Mouse (Mus musculus): Measurements from ENCODE around the gene 4930524J08Rik.
A peak's percentile ranks its signal among the peaks of the same experiment; 100 is the strongest.

The 4930524J08Rik gene

GRCm38 (mm10) chr5:99978699-99979442 lies at the start of gene 4930524J08Rik, which contains the start of gene Hnrnpd:
Gene 4930524J08Rik (plus strand): TSS chr5:99979061.
Gene Hnrnpd (minus strand): TSS chr5:99978938.
- DNase-seq (ENCODE audit: low spot score in 2 of 2): peak; percentile 85 to 95

- no peak for DNase-seq (ENCODE audit: low spot score in 2 of 2)
Observed at GRCm38 (mm10) chr5:99931910-99932309, 47.0 kb upstream of the 4930524J08Rik start.

DNA sequence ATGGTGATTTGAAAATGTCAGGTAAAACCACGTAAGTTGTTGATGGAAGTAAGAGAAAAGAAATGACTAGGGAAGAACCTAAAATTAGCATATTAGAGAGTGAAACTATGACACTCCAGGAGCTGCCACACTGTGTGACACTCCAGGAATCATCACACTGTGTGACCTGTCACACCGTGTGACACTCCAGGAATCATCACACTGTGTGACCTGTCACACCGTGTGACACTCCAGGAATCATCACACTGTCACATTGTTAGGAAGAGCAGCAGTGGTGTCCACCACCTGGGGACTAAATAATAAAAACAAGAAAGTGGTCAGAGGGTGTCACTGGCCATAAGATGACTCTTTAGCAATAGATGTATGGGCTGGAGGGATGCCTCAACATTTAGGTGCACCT lies 39.4 kb upstream of the 4930524J08Rik start:
- DNase-seq (ENCODE audit: low spot score in 2 of 2): no peak

GRCm38 (mm10) chr5:99941273-99941672 lies 37.6 kb upstream of the 4930524J08Rik start:
- DNase-seq (ENCODE audit: low spot score in 2 of 2): no peak

DNA sequence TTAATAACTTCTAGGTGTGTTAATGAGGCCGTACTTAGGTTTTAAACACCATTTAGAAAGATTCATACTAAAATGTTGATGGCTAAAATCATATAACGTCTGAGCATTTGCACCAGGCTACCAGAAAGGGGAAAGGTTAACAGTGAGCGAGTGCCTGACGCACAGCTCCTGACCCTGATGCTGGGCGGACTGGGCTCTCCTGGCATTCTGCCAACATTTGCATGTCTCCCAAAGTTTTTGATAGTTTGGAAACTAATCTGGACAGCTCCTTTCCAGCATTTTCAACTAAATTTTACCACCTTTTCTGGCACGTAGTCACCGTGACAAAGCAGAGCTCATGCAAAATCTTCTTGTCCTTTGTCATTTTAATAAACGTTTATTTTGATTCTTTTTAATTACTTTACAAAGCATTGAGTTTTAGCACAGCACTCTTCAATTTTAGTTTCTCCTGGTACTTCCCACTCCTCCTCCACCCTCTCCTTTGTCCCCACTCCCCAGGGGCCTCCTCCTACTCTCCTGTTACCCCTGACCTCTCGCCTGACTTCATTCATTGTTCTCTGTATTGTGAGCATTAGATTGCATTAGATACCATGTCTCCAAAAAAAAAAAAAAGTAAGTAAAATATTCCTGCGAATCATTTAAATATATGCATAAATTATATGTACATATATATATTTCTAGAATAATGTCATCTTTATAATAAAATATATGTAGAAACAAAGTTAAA lies 36.9 kb upstream of the 4930524J08Rik start:
- DNase-seq (ENCODE audit: low spot score in 2 of 2): no peak

GRCm38 (mm10) chr5:99952513-99952912 lies 26.3 kb upstream of the 4930524J08Rik start:
- no peak for DNase-seq (ENCODE audit: low spot score in 2 of 2)

- no peak for DNase-seq (ENCODE audit: low spot score in 2 of 2)
Observed at GRCm38 (mm10) chr5:99953883-99954282, 25.0 kb upstream of the 4930524J08Rik start.

GRCm38 (mm10) chr5:99958666-99959065 lies 20.2 kb upstream of the 4930524J08Rik start:
- DNase-seq (ENCODE audit: low spot score in 2 of 2): no peak

- no peak for DNase-seq (ENCODE audit: low spot score in 2 of 2)
Observed at GRCm38 (mm10) chr5:99959236-99959936, 19.5 kb upstream of the 4930524J08Rik start.

DNA sequence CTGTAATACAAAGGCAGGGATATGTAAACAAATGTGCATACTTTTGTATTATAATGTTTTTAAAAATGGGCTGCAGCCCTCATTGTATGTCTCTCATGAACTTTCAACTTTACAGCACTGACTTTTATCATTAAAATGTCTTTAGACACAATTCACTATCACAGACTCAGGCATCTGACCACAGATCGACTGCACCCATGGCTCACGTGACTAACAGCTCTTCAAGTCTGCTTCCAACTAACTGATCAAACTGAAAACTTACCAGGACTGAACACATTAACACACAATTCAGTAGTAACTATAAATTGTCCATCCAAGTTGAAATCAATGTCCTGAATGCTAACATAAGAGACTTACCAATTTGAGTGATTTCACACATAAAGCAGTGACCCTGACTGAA lies 18.9 kb upstream of the 4930524J08Rik start:
- DNase-seq (ENCODE audit: low spot score in 2 of 2): no peak

GRCm38 (mm10) chr5:99973941-99974340 lies 4.9 kb upstream of the 4930524J08Rik start:
- DNase-seq (ENCODE audit: low spot score in 2 of 2): no peak

DNA sequence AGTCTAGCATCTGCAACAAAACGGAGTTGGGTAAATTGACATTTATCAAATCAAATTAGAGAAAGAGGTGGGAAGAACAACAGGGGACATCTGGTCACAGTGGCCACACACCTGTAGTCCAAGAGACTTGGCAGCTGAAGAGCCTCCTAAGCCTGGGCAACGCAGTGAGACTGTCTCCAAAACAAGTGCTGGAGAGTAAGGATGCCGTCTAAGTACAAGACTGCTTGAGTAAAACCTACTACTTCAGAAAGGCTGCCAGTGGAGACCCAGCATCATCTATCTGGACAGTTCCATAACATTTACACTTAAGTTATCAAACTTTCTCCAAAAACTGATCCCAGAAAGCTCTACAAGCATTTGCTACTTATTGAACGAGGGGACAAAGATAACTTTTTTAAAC lies 3.8 kb upstream of the 4930524J08Rik start:
- DNase-seq (ENCODE audit: low spot score in 2 of 2): no peak

DNA sequence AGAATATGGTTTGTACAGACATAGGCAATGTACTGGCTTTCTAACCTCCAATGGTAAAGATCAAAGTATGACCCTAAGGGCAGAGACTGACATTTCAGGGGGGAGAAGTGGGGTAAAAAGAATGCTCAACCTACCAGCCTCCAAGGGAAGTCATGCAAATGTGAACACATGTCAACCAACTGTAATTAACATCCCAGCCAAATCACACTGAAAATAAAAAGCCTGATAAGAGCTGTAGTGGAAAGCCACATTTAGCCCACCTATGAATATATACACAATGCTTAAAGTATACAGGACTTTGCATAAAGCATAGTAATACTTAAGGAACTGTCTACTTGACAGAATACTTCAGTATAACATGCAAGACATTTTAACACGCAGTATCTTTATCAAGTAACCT lies 3.1 kb upstream of the 4930524J08Rik start:
- no peak for DNase-seq (ENCODE audit: low spot score in 2 of 2)

- DNase-seq (ENCODE audit: low spot score in 2 of 2): no peak
Observed at GRCm38 (mm10) chr5:99976334-99976955, 2.4 kb upstream of the 4930524J08Rik start.

- DNase-seq (ENCODE audit: low spot score in 2 of 2): peak; percentile 68 to 83
Observed at GRCm38 (mm10) chr5:99977516-99978301, 1.2 kb upstream of the 4930524J08Rik start.

DNA sequence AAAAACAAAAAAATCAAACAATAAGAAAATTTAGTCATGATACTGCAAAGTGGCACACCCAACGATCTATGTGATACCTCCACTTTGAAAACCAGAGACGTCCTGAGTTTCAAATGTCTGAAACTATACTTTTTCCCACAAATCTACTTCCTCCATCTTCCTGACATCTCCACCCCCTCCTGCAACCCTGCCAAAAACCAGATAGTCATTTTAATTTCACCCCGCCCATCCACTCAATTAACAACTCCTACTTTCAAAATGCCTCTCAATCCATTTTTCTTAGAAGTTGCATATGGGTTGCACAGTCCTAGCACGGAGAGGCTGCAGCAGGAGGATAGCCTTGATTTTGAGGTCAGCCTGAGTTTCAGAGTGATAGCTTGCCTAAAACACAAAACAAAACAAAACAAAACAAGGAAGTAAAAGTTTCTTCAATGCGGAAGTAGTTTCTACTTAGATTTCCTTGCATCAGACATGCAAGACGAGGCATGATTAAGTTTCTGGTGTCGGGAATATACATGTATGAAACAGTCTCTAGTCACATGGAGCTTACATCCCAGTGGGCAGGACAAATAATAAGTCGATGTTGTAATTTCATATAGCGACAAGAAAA lies 4.7 kb downstream of the 4930524J08Rik start:
- no peak for DNase-seq (ENCODE audit: low spot score in 2 of 2)

DNA sequence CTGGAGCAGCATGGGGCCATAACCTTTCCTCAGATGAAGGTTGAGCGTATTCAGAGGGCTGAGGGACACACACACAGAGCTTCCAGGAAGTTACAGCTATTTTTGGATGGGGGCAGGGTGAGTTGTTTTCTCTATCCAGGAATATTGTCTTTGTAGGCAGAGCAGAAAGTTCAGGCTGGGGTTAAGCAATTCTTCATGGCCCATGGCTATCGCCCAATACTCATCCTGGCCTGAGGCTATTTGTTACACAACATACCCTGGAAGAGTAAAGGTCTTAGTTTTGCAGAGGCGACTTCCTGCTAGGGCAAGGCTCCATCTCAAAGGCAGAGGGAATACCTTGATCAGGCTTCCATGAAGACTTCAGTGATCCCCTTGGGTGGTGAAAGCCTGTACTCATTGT lies 15.3 kb downstream of the 4930524J08Rik start:
- peak in 1 of 2 experiments; percentile 30 for DNase-seq (ENCODE audit: low spot score in 2 of 2)

GRCm38 (mm10) chr5:99994680-99995079 lies 15.8 kb downstream of the 4930524J08Rik start:
- DNase-seq (ENCODE audit: low spot score in 2 of 2): no peak

DNA sequence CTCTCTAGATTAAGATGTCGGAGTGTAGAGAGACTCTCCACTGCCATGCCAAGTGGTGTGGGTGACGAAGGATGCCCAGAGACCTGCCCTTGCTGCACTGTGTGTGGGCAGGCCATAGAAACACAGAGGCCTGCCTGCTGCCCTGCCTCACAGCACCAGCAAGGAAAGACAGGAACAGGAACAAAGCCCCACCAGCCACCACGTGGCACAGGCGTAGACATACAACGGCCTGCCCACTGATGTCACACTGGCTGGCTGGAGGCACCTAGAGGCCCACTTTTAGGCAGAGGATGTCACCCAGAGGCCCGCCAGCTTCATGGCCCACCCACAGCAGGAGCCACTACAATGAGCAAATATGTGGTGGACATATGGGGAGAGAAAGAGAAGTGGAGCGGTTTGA lies 21.2 kb downstream of the 4930524J08Rik start:
- DNase-seq (ENCODE audit: low spot score in 2 of 2): no peak

- no peak for DNase-seq (ENCODE audit: low spot score in 2 of 2)
Observed at GRCm38 (mm10) chr5:100000500-100000899, 21.6 kb downstream of the 4930524J08Rik start.

- no peak for DNase-seq (ENCODE audit: low spot score in 2 of 2)
Observed at GRCm38 (mm10) chr5:100003895-100004294, 25.0 kb downstream of the 4930524J08Rik start.

Data from urinary bladder, postnatal 36 days (tissue).